Mouse (Mus musculus): ENCODE measurements around the gene Prrx1.

The Prrx1 gene

GRCm38 (mm10) chr1:163311861-163312811, 1.4 kb downstream of the Prrx1 start:
- in situ Hi-C loops (cut with MboI; ENCODE audit: low sequenced_read_pairs): no loop called here

DNA sequence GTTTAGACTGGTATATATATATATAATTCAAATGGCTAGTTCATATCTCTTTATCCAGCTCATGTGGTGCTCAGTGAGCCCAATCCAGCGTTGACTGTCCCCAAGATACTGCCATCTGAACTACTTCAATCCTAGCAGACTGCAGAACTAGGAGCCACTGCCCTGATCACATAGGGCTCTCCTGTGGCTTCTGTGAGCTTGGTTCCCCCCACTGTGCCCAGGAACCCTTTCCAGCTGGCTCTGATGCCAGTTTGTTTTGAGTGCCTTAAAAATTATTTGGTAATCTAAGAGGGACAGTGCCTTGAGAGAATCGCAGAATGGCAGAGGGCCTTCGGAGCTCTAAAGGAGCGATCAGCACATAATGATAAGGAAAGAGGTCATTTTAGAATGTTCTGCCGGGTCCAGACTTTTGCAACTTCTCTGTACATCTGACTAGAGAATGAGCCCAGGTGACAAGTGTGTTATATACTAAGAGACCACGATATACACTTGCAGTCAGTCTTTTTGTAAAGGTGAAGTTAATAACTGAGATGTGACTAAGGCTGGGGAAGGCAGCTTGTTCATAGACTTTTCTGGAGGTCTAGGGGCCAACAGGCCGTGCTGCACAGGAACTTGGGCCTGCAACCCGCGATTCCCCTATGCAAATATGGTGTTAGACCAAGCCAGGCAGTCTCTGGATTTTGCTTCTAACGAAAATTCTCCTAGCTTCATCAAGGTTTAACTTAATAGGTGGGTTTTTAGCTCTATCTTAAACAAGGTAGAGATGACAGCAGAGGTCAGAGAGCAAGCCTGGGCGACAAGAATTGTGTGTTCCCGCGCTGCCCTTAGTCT, 2.3 kb downstream of the Prrx1 start:
- in situ Hi-C loops (cut with MboI; ENCODE audit: low sequenced_read_pairs): no loop called here

DNA sequence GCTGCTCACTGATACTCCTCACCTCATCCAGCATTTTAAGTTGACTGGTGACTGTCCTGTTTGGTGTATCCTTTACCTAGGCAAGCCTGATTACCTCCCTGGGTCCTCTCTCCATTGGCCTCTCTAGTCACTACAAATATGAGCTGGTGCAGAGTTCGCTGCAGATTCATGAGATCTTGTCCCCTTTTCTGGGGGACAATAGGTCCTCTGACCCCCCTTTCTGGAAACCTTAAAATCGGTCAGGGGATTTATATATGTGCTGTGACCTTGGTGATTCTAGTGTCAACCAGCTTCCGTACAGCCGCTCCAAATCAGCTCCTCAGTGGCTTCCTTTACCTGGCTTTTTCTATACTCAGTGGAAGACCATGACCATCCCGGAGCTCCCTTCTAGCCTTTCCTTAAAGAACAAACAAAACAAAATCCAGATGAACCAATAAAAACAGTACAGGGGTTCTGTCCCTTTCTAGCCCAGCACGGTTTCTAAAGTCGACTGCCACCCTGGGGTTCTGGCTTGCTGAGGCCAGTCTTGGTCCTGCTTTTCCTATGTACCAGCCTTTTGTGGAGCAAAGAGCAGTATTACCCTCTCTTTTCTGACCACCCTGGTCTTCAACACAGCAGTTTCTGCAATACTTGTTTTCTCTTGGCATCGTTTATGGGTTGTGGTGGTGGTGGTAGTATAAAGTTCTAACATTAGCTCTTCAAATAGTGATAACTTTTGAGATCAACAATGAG, 3.3 kb downstream of the Prrx1 start:
- in situ Hi-C loops (cut with MboI; ENCODE audit: low sequenced_read_pairs): no loop called here

DNA sequence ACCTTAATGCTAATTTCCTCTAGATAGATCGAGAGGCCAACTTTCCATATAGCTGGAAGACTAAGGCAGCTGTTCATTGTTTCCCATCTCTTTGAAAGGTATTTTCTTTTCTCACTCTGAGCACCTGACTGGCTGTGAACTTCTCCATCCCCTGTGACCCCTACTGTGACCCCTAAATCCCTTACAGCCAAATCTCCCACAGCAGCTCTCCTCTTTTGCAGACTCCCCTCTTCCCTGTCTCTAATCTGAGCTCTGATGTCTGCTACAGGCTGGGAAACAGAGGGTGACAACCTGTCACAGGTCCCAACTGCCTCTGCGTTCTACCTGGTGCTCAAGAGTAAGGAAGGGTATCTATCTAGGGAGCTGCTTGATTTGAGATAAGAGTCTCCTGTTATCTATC, 4.0 kb downstream of the Prrx1 start:
- in situ Hi-C loops (cut with MboI; ENCODE audit: low sequenced_read_pairs): no loop called here

- in situ Hi-C loops (cut with MboI; ENCODE audit: low sequenced_read_pairs): no loop called here
Measured at GRCm38 (mm10) chr1:163308631-163309030, 4.9 kb downstream of the Prrx1 start.

DNA sequence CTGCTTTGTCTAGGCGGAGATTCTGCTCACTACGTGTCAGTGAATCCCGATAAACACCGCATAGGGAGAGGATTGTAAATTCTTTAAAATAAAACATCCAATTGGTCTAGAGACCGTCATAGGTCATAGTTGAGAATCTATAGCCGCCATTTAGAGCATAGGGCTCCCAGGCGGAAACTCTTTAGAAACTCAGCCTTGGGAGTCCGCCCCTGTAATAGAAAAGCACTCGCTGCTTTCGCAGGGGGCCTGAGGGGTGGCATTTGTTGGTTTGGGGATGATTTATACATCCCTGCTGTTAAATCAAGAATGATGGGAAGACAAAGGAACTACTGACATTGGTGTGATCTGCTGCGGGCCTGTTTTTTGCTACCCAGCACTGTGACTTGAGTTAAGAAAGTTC, 5.8 kb downstream of the Prrx1 start:
- in situ Hi-C loops (cut with MboI; ENCODE audit: low sequenced_read_pairs): no loop called here

DNA sequence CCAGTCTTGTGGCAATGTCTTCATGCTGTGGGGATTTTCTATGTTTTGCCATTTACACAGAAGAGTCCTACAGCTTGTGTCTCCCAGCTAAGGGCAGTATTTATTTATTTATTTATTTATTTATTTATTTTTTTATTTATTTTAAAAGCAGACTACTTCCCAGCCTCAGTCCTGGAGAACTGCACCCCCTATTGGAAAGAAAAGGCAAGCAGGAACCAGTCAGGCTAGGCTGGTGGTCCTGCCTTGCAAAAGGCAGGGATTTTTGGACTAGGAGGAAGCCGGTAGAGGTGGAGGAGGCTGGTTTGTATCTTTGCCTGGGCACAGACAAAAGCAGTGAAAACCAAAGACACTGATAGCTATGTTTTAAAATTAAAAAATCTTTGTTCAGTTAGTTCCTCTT, 7.6 kb downstream of the Prrx1 start:
- in situ Hi-C loops (cut with MboI; ENCODE audit: low sequenced_read_pairs): no loop called here

GRCm38 (mm10) chr1:163304837-163305236, 8.7 kb downstream of the Prrx1 start:
- in situ Hi-C loops (cut with MboI; ENCODE audit: low sequenced_read_pairs): no loop called here

- in situ Hi-C loops (cut with MboI; ENCODE audit: low sequenced_read_pairs): no loop called here
Measured at GRCm38 (mm10) chr1:163302292-163302691, 11.2 kb downstream of the Prrx1 start.

DNA sequence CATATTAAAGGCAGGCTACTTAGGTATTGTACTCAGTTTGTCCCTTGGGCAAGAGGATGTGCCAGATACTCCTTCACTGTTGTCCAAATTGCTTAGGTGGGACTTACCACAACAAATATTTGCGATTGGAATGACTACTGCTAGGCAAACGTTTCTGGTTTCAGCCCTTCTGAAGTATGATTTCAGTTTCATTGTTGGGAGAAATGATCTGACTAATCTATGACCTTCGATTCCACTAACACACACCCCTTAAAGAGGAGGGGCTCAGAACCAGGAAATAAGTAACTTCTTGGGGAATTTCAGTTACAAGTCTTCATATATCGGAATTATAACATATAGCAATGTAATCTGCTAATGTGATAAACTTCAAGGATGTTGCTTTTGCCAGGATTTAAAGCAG, 20.4 kb downstream of the Prrx1 start:
- in situ Hi-C loops (cut with MboI; ENCODE audit: low sequenced_read_pairs): no loop called here

DNA sequence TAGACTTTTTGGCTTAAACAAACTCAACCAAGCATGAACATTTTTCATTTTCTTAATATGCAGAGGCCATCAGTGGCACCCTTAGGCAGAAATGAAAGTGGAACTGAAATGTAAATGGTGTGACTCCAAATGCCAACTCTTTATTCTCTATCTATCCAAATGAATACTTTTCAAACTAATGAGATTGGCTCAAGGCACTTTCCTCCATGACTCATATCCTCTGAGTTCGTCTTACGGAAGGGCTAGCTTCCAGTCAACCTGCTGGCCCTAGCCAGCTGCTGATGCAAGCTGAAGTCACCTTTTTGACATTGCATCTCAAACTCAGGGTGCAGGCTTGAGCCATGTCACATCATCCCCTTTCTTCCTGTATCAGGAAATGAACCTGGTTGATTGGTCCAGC, 21.6 kb downstream of the Prrx1 start:
- in situ Hi-C loops (cut with MboI; ENCODE audit: low sequenced_read_pairs): no loop called here

- in situ Hi-C loops (cut with MboI; ENCODE audit: low sequenced_read_pairs): no loop called here
Measured at GRCm38 (mm10) chr1:163289131-163289530, 24.4 kb downstream of the Prrx1 start.

DNA sequence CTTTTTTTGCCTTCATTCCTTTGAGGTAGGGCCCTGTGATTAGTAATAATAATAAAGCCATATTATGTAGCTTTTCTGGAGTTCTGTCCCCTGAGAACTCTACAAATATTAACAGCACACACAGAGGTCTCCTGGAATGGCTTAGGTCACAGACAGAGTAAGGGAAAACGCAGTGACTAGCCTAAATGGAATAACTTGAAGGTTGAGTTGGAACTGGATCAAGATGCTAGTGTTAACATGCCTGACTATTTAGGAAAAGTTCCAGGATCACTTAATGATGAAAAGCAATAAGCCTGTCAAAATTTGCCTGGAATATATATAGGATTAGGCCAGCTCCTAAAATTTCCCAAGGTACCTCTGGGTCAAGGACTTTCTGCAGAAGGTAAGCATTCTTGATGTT, 28.0 kb downstream of the Prrx1 start:
- in situ Hi-C loops (cut with MboI; ENCODE audit: low sequenced_read_pairs): no loop called here

GRCm38 (mm10) chr1:163285136-163285535, 28.4 kb downstream of the Prrx1 start:
- in situ Hi-C loops (cut with MboI; ENCODE audit: low sequenced_read_pairs): no loop called here

GRCm38 (mm10) chr1:163283980-163284635, 29.4 kb downstream of the Prrx1 start:
- in situ Hi-C loops (cut with MboI; ENCODE audit: low sequenced_read_pairs): no loop called here

DNA sequence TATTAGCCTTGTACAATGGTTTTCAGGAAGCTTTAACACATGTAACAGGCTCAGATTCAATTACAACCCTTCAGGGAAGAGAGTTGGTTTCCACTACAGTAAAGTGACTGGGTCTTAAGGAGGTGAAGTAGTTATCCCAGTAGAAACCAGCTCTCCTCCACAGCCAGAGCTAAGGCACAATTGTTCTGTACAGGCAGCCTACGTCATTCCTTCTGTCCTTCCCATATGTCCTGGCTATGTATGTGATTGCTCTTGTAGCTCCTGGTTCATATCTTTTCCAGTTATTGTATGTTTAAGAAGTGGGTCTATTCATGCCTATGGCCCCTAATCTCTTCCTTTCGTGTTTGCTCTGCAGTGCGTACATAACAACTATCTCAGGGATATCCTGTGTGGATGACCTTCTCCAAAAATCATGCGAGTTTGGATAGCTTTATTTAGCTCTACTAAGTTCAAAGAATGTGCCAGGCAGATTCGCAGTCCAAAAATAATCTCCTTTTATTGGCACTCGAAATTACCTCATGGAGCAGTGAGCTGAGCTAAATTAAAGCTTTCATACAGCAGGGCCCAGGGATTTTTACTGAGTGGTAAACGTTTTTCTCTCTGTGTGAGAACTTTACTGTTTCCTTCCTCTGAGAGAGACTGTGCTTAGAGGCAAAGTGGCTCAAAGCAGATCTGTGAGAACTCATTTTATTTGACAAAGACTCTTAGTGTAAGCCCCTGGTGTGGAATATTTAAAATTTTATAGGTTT, 31.9 kb downstream of the Prrx1 start:
- in situ Hi-C loops (cut with MboI; ENCODE audit: low sequenced_read_pairs): no loop called here

DNA sequence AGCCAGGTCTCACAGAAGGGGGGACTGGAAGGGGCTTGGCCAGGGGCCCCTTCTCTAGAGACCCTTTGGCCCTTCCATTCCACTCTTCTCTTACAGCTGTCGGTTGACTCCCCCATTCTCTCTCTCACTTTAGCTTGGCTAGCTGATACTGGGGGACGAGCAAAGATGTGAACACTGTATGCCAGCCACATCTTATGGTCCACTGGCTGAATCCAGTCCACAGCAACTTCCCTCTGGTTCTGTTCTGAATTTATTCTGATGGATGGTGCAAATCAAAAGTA, 32.7 kb downstream of the Prrx1 start:
- in situ Hi-C loops (cut with MboI; ENCODE audit: low sequenced_read_pairs): no loop called here

- in situ Hi-C loops (cut with MboI; ENCODE audit: low sequenced_read_pairs): no loop called here
Measured at GRCm38 (mm10) chr1:163280097-163280841, 33.2 kb downstream of the Prrx1 start.

DNA sequence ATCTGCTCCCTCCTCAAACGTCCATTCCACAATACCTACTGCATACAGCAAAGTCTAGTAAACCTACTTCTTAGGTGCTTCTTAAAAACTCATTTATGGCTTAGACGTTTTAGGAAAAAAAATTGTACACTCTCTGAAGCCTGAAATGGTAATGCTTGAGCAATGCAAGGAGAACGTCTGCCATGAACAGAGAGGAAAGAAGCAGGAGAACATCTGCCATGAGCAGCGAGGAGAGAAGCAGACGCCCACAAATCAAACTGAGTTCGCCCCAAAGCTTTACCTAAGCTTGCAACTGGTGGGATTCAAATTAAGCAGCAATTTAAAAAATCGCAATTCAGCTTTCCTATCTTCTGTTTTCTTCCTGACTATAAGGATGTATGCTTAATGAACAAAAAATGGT, 36.4 kb downstream of the Prrx1 start:
- in situ Hi-C loops (cut with MboI; ENCODE audit: low sequenced_read_pairs): no loop called here

- in situ Hi-C loops (cut with MboI; ENCODE audit: low sequenced_read_pairs): no loop called here
Measured at GRCm38 (mm10) chr1:163274919-163275318, 38.6 kb downstream of the Prrx1 start.
